Mouse (Mus musculus) liver, adult 2 months (tissue): Measurements from ENCODE around the gene St7l.

ENCODE experiments used
- CTCF ChIP-seq: fragments of 200-500 bp; IDR thresholded peaks from 2 replicates; pipeline ENCODE4 v1.5.1; 2011; ENCODE audit warnings: low read depth, low read length, control low read depth
- POLR2A ChIP-seq: fragments of 200-500 bp; IDR thresholded peaks from 2 replicates; pipeline ENCODE4 v1.6.1; 2011; ENCODE audit warnings: low read length, control low read depth; ENCODE audit not compliant: insufficient read depth; ENCODE audit errors: extremely low read depth

DNA sequence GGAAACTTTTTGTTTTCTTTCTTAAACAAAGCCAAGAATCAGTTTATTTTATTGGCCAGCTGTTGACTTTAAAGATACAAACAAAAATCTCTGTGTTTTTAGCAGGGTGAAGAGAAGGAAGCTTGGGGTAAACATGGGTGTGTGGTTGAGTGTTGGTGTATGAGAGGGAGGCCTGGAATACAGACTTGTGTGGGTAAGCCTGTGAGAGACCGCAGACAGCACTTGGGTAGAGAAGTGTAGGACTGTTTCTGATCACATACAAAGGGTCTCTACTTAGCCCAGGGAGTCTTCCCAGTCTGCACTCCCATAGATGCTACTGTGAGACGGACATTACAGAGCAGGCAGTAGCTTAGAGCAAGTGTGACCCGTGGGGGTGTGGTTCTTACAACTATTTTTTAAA lies 24.8 kb downstream of the St7l start:
- TF ChIP-seq CTCF (no peak), POLR2A (no peak)
